Mouse (Mus musculus) left cerebral cortex, postnatal 4 days (tissue): Measurements from ENCODE around the gene Srsf2. TPM values are rescaled to one million over a fixed set of nuclear protein-coding genes. Genes with fewer than 3 reads are reported as not detected.
"Not testable (repeated sequence)": the region's sequence is repeated elsewhere in the genome, so short reads cannot be mapped to it uniquely, and the experiment has no call there.

ENCODE experiments used
- DNase-seq: peaks from one replicate; pipeline ENCODE4 v3.0.0-alpha.2; 2022
- intact Hi-C: fragments of 180-260 bp; cut with DNase I; formaldehyde crosslinking; loops from one replicate; pipeline ENCODE4 v1.15.1; 2025
- total RNA-seq, 2 experiments: library from RNA; stranded (reverse); gene quantifications; 2 replicates each; pipeline ENCODE4 v1.2.3; 2021

Srsf2 gene
- total RNA-seq, 2 experiments from 2014 or later = 268 to 270 TPM

DNA sequence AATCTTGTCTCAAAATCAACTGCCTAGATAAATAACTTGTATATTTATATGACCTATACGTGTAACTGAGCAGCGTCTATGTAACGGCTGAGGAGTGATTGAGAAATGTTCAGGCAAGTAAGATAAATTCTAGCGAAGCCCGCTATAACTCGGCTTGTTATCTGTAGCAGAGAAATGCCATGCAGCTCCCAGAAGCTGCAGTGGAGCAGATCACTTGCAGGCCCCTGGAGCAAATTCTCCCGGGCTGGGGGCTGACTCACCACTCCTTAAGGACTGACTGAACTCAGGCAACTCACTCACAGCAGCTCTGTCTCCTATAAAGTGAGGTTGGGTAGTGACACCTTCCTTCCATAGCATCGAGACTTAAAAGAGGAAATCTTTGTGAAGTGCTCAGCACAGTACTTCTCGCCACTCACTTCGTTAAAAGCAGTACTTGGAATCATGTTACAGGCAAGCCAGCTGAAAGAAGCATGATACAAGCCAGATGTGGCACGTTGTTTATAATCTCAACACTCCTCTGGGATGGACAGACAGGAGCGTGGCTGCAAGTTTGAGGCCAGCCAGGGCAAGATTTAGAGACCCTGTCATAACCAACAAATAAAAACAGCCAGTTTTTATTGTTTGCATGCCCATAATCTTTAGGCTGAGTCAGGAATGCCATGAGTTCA, 4.4 kb upstream of the Srsf2 start:
- DNase-seq = no peak

DNA sequence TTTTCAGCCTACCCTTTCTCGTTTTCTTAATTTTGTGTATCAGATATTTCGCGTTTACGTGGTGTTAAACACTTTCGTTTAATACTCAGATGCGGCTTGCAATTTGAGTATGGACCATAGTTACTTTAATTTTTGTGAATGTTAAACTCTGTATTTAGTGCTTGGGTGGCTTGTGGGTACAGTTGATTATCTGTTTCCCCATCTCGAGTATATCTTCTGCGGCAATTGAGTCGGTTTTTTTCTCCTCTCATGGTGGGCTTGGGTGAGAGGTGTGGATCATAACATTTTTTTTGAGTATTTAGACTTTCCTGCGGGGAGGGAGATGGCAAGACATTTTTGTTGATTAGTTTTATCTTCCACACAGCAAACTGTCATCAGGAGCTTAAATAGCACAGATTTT, 1.4 kb upstream of the Srsf2 start:
- DNase-seq = no peak
- intact Hi-C loops = no loop called here

More for the DNA sequence above, 4.4 kb upstream of the Srsf2 start:
- intact Hi-C loops = no loop called here

GRCm38 (mm10) chr11:116853512-116853928, 626 bp upstream of the Srsf2 start:
- peak; percentile 98 for DNase-seq
- intact Hi-C loops = no loop called here

- intact Hi-C loops = no loop called here
- peak; percentile 80 for DNase-seq
Measured at GRCm38 (mm10) chr11:116852291-116852890, 503 bp downstream of the Srsf2 start, which contains the start of gene Mfsd11. TSS of gene Mfsd11 (plus strand) at chr11:116852440.

- intact Hi-C loops = no loop called here
- no peak for DNase-seq
Measured at GRCm38 (mm10) chr11:116851576-116852290, 1.2 kb downstream of the Srsf2 start.

GRCm38 (mm10) chr11:116850833-116851477, 1.9 kb downstream of the Srsf2 start:
- intact Hi-C loops = no loop called here
- DNase-seq = no peak

- intact Hi-C loops = no loop called here
- DNase-seq = no peak
Measured at GRCm38 (mm10) chr11:116850085-116850484, 2.8 kb downstream of the Srsf2 start.

DNA sequence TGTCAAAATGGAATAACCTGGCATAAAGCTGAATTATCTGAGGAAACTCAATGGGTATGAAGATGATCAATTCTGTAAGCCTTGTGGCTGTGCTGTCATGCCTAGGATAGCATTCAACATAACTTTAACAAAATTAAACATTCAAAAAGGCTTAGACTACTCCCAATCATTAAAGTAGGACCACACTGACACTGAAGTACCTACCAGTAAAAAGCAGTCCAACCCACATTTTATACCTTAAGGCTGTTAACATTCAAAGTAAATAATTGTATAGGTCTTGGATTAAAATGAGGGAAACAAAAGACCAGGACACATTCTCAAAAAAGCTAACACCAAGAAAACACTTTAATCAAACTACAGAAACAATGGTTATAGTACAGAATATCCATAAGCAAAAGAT, 3.3 kb downstream of the Srsf2 start:
- intact Hi-C loops = no loop called here
- DNase-seq = no peak

DNA sequence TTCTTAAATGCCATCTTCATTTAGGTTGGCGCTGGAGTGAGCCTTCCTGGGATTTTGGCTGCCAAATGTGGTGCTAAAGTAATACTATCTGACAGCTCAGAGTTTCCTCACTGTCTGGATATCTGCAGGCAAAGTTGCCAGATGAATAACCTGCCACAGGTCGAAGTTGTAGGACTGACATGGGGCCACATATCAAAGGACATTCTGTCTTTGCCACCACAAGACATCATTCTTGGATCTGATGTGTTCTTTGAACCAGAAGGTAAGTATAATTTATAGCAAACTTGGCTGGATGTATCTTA, 4.1 kb downstream of the Srsf2 start:
- intact Hi-C loops = not testable (repeated sequence)

GRCm38 (mm10) chr11:116848086-116848876, 4.6 kb downstream of the Srsf2 start:
- DNase-seq = no peak
- intact Hi-C loops = no loop called here

More for the DNA sequence above, 4.1 kb downstream of the Srsf2 start:
- not testable (repeated sequence) for DNase-seq

DNA sequence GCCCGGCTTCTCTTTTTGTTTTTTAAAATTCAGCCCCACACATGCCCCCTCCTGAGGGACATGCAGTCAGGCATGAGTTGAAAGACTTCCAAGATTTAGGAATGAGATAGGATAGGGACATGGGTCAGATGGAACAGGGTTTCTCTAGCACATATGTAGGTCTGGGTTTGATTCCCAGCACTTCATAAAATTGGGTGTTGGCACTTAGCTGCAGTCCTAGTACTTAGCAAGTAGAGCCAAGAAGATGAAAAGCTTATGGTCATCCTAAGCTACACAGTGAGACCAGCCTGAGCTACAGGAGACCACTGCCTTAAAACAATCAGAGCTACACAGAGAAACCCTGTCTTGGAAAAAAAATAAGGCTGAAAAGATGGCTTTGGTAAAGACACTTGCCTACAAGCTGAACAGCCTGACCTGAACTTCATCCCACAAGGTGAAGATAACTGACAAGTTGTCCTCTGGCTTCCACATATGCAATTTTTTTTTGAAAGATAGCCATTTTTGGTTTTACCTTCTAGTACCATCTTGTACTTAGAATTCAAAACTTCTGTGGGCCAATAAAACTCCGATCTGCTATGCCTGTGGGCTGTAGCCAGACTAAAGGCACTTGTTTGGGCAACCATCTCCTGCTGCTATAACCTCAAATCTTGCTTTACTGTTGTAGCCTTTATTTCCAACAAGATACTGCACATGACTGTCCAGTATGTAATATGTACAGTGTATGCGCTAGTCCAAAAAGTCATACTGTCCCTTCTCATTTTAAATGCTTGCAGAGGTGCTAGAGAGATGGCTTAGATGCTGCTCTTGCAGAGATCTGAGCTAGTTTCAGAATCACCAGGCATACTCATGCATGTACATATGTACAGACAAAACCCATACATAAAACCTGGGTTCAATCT, 5.5 kb downstream of the Srsf2 start:
- no peak for DNase-seq
- intact Hi-C loops = no loop called here

DNA sequence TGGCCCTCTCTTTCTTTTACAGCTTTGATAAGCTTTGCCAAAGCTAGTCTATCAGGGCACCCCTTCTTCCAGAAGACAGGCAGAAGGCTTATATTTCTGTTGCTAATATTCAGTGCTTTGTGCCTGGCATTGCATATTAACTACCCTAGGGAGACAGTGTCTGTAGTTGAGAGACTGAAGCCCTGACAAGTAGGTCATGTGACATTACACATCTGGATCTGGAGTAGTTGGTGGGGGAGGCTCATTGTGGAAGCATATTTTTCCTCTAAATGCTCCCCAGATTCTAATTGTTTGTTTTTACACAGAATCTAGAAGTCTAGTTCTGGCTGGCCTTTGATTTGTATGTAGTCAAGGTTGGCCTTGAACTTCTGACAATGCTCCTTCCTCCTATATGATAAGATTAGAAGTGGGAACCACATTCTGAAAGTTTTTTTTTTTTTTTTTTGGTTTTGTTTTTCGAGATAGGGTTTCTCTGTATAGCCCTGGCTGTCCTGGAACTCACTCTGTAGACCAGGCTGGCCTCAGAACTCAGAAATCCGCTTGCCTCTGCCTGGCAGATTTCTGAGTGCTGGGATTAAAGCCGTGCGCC, 6.2 kb downstream of the Srsf2 start:
- no peak for DNase-seq

GRCm38 (mm10) chr11:116843261-116844233, 9.3 kb downstream of the Srsf2 start, which contains the start of the genes Mettl23 and Jmjd6:
TSS of gene Mettl23 (plus strand) at chr11:116843278.
TSS of gene Jmjd6 (minus strand) at chr11:116843449.
- intact Hi-C loops = no loop called here
- peak; percentile 98 for DNase-seq

More for the DNA sequence above, 6.2 kb downstream of the Srsf2 start:
- intact Hi-C loops = no loop called here

GRCm38 (mm10) chr11:116842531-116843260, 10.2 kb downstream of the Srsf2 start:
- intact Hi-C loops = no loop called here
- DNase-seq = peak; percentile 63

GRCm38 (mm10) chr11:116840748-116841147, 12.1 kb downstream of the Srsf2 start:
- no peak for DNase-seq
- intact Hi-C loops = no loop called here

DNA sequence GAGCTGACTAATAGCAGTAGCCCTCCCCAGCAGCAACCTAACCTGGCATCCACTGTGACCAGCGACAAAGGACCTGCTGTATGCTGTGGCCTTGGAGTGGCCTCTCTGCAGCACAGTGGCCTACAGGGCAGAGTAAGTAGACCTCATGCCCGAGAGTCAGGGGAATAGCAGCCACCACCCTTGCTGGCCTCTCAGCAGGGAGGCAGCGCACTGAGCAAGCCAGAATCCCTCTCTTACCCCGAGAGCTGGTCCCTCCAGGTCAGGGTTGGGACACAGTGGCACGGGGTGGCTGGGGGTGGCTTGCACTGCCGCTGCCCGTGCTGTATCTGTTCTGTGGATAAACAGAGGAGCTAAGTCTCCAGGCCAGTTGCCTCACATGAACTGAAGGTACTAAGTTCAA, 13.3 kb downstream of the Srsf2 start:
- no peak for DNase-seq
- intact Hi-C loops = no loop called here

GRCm38 (mm10) chr11:116838936-116839335, 14.0 kb downstream of the Srsf2 start:
- DNase-seq = no peak
- intact Hi-C loops = no loop called here
